In the genomic region with DNA sequence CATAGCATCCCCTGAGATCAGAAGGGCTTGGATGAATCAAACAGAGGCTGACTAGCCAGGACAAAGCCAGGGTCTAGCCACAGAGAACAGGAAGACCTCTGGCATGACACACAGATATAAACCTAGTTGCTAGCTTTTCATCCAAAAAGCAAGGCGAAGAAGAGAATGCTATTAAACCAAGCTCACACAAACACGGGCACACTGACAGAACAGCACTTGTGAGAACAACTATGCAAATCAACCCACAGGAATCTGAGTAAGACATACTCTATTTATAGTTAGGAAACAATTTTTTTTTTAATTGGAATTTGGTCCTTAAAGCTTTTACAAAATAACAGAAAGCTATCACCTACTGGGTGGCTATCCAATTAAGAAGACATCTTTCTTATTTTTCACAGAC, we compare ENCODE assay signal across 21 mouse cellular contexts.
"Had no signal": no experiment of that assay in that cellular context is flagged by ENCODE, and none has a peak within 500 bp of the region (broad histone marks: within the 10 kb centered on the region; RNA-seq: fewer than 3 reads in every experiment).

No protein-coding gene starts in this region.

- H3K27ac ChIP-seq: limb, embryonic 12.5 days; limb, embryonic 15.5 days; liver, embryonic 14.5 days; macrophage; midbrain, embryonic 12.5 days; midbrain, embryonic 15.5 days; neural tube, embryonic 12.5 days; neural tube, embryonic 15.5 days; stomach, embryonic 15.5 days had no signal

- DNase-seq: kidney, adult 18-20 months; kidney, adult 9 months; kidney, postnatal 14 days; kidney, postnatal 4 days; left cerebral cortex, postnatal 4 days; liver, postnatal 0 days; lung, embryonic 14.5 days; retina, postnatal 1 day; right cerebral cortex, postnatal 14 days; right cerebral cortex, postnatal 4 days; thymus, adult 18-20 months; thymus, postnatal 36 days had no signal

- H3K4me3 ChIP-seq: limb, embryonic 12.5 days; limb, embryonic 15.5 days; midbrain, embryonic 12.5 days; midbrain, embryonic 15.5 days; neural tube, embryonic 12.5 days; neural tube, embryonic 15.5 days; stomach, embryonic 15.5 days had no signal
